Comparison of ENCODE assay signal across 15 mouse cellular contexts in genomic region chr9:40374992-40375391, GRCm38 (mm10).
A peak's percentile ranks its signal among the peaks of the same experiment; 100 is the strongest.
DNase-seq lines count a peak whose midpoint lies in the region; ATAC-seq and TF ChIP-seq lines count a peak whose summit lies in the region.
"Had no signal": no experiment of that assay in that cellular context is flagged by ENCODE, and none has a peak within 500 bp of the region (broad histone marks: within the 10 kb centered on the region; RNA-seq: fewer than 3 reads in every experiment).

No protein-coding gene starts in this region.

- no peak for DNase-seq in layer of hippocampus, adult 2 months (ENCODE audit: low spot score in 2 of 2)
- no peak for DNase-seq in layer of hippocampus, adult 11-12 months (ENCODE audit: low spot score)
- DNase-seq in hindbrain, postnatal 0 days (ENCODE audit: low spot score) = no peak
- DNase-seq in midbrain, postnatal 0 days (ENCODE audit: low spot score) = no peak
- DNase-seq in adrenal gland, adult 2 months = no peak
- no peak for DNase-seq in c-Kit-positive CD71-positive TER-119-positive erythroid progenitor cells, embryonic 14.5 days (ENCODE audit: low spot score)
- DNase-seq: gastrocnemius, postnatal 14 days; kidney, adult 8-10 months; kidney, postnatal 4 days; liver; lung, adult 18-20 months; thymus, postnatal 4 days had no signal

- no peak for TF ChIP-seq CTCF in layer of hippocampus, adult 2 months (conservative IDR thresholded peaks at IDR 0.05)
- no peak for TF ChIP-seq CTCF in hindbrain, postnatal 0 days (IDR thresholded peaks at IDR 0.05; ENCODE audit: low read depth)
- no peak for TF ChIP-seq CTCF in midbrain, postnatal 0 days (IDR thresholded peaks at IDR 0.05)

- WGBS in forebrain, embryonic 16.5 days = 45% methylated on average over 3 of the region's 5 CpGs
- 40% methylated on average over 4 of the region's 5 CpGs for WGBS in hindbrain, postnatal 0 days
- WGBS in midbrain, postnatal 0 days = 32% methylated on average over 2 of the region's 5 CpGs
- 46% methylated on average over 5 of the region's 5 CpGs for WGBS in kidney, embryonic 14.5 days

- no peak overlapping the region for H3K9ac ChIP-seq in forebrain, embryonic 16.5 days (replicated peaks; ENCODE audit: low read depth, low read length)
- H3K9ac ChIP-seq in hindbrain, postnatal 0 days (replicated peaks; ENCODE audit: low read length) = 0 out of 2 replicates have a peak overlapping the region, but pooled peaks have one; percentile 53
- 0 out of 2 replicates have a peak overlapping the region, but pooled peaks have one; percentile 66 for H3K9ac ChIP-seq in midbrain, postnatal 0 days (replicated peaks; ENCODE audit: low read length, poor library complexity, severe bottlenecking)
- H3K9ac ChIP-seq in kidney, embryonic 14.5 days (ENCODE audit: low read depth, low read length) = no peak overlapping the region
- H3K9ac ChIP-seq: embryonic facial prominence, embryonic 12.5 days had no signal

- no peaks in the 10 kb centered on the region for H3K36me3 ChIP-seq in forebrain, embryonic 16.5 days (ENCODE audit: control insufficient read depth, insufficient read depth)
- no peaks in the 10 kb centered on the region for H3K36me3 ChIP-seq in hindbrain, postnatal 0 days (ENCODE audit: insufficient read depth, low read length)
- H3K36me3 ChIP-seq in midbrain, postnatal 0 days (ENCODE audit: insufficient read depth, low read length) = no peaks in the 10 kb centered on the region
- no peaks in the 10 kb centered on the region for H3K36me3 ChIP-seq in kidney, embryonic 14.5 days (ENCODE audit: control insufficient read depth, insufficient read depth, low read length)
- H3K36me3 ChIP-seq: embryonic facial prominence, embryonic 12.5 days had no signal

- peaks cover 22% of the 10 kb centered on the region for H3K4me1 ChIP-seq in forebrain, embryonic 16.5 days (replicated peaks; ENCODE audit: control insufficient read depth, insufficient read depth, low read length)
- peaks cover 17% of the 10 kb centered on the region; the same call in 1 of the 2 replicates for H3K4me1 ChIP-seq in hindbrain, postnatal 0 days (ENCODE audit: insufficient read depth, low read length)
- H3K4me1 ChIP-seq in midbrain, postnatal 0 days (ENCODE audit: insufficient read depth, low read length) = peaks cover 12% of the 10 kb centered on the region; the same call in 1 of the 2 replicates
- H3K4me1 ChIP-seq in kidney, embryonic 14.5 days (ENCODE audit: control insufficient read depth, insufficient read depth, low read length) = peaks cover 7% of the 10 kb centered on the region

- ATAC-seq in forebrain, embryonic 16.5 days = no peak
- ATAC-seq in hindbrain, postnatal 0 days = no peak
- ATAC-seq in midbrain, postnatal 0 days (ENCODE audit: low FRiP score) = no peak
- no peak for ATAC-seq in kidney, embryonic 14.5 days (ENCODE audit: low FRiP score, low TSS enrichment)

- H3K27me3 ChIP-seq in forebrain, embryonic 16.5 days (replicated peaks; ENCODE audit: control insufficient read depth, insufficient read depth, low read length) = no peaks in the 10 kb centered on the region
- H3K27me3 ChIP-seq in hindbrain, postnatal 0 days (ENCODE audit: insufficient read depth, low read length) = no peaks in the 10 kb centered on the region
- no peaks in the 10 kb centered on the region for H3K27me3 ChIP-seq in midbrain, postnatal 0 days (ENCODE audit: insufficient read depth, low read length)
- no peaks in the 10 kb centered on the region for H3K27me3 ChIP-seq in kidney, embryonic 14.5 days (ENCODE audit: control insufficient read depth, insufficient read depth, low read length)
- H3K27me3 ChIP-seq: embryonic facial prominence, embryonic 12.5 days had no signal

- H3K4me2 ChIP-seq in forebrain, embryonic 16.5 days (ENCODE audit: low read length) = peak overlapping the region; percentile 56; the same call in 1 of the 2 replicates
- H3K4me2 ChIP-seq in hindbrain, postnatal 0 days (ENCODE audit: low read depth, low read length) = peak overlapping the region; percentile 57
- peak overlapping the region; percentile 72 for H3K4me2 ChIP-seq in midbrain, postnatal 0 days (ENCODE audit: low read depth, low read length, poor library complexity, severe bottlenecking)
- H3K4me2 ChIP-seq in kidney, embryonic 14.5 days (replicated peaks; ENCODE audit: low read depth, low read length) = no peak overlapping the region

- H3K4me3 ChIP-seq in layer of hippocampus, adult 2 months = peak overlapping the region; percentile 80
- H3K4me3 ChIP-seq in forebrain, embryonic 16.5 days (replicated peaks; ENCODE audit: low read length) = no peak overlapping the region
- peak overlapping the region; percentile 39 for H3K4me3 ChIP-seq in hindbrain, postnatal 0 days (ENCODE audit: low read length)
- peak overlapping the region; percentile 42; the same call in 1 of the 2 replicates for H3K4me3 ChIP-seq in midbrain, postnatal 0 days (ENCODE audit: low read depth, low read length)
- no peak overlapping the region for H3K4me3 ChIP-seq in kidney, embryonic 14.5 days (ENCODE audit: low read length)
- H3K4me3 ChIP-seq: embryonic facial prominence, embryonic 12.5 days had no signal

- H3K27ac ChIP-seq in layer of hippocampus, adult 2 months = peak overlapping the region; percentile 93
- H3K27ac ChIP-seq in forebrain, embryonic 16.5 days (ENCODE audit: low read length) = no peak overlapping the region
- 0 out of 2 replicates have a peak overlapping the region, but pooled peaks have one; percentile 17 for H3K27ac ChIP-seq in hindbrain, postnatal 0 days
- no peak overlapping the region for H3K27ac ChIP-seq in midbrain, postnatal 0 days (ENCODE audit: low read depth, low read length)
- no peak overlapping the region for H3K27ac ChIP-seq in kidney, embryonic 14.5 days (ENCODE audit: low read depth, low read length)
- H3K27ac ChIP-seq: embryonic facial prominence, embryonic 12.5 days had no signal

- no peaks in the 10 kb centered on the region for H3K9me3 ChIP-seq in forebrain, embryonic 16.5 days (ENCODE audit: control insufficient read depth, low read length)
- no peaks in the 10 kb centered on the region for H3K9me3 ChIP-seq in hindbrain, postnatal 0 days (ENCODE audit: low read length)
- H3K9me3 ChIP-seq in midbrain, postnatal 0 days (ENCODE audit: low read length) = no peaks in the 10 kb centered on the region
- H3K9me3 ChIP-seq in kidney, embryonic 14.5 days (ENCODE audit: control insufficient read depth, low read length) = no peaks in the 10 kb centered on the region
- H3K9me3 ChIP-seq: embryonic facial prominence, embryonic 12.5 days had no signal

Comparison
In these comparisons a context has a peak if more than half of its experiments do, and no peak if none do; other contexts are left out.
1. H3K27ac ChIP-seq: peak in layer of hippocampus, adult 2 months (single experiment) and hindbrain, postnatal 0 days (single experiment); none in forebrain, embryonic 16.5 days (single experiment), midbrain, postnatal 0 days (single experiment) and kidney, embryonic 14.5 days (single experiment).
2. H3K4me3 ChIP-seq: peak in layer of hippocampus, adult 2 months (single experiment), hindbrain, postnatal 0 days (single experiment) and midbrain, postnatal 0 days (single experiment); none in forebrain, embryonic 16.5 days (single experiment) and kidney, embryonic 14.5 days (single experiment).
3. H3K9ac ChIP-seq: peak in hindbrain, postnatal 0 days (single experiment) and midbrain, postnatal 0 days (single experiment); none in forebrain, embryonic 16.5 days (single experiment) and kidney, embryonic 14.5 days (single experiment).